Mouse (Mus musculus) left cerebral cortex, postnatal 36 days (tissue): ENCODE data around the gene Casp7. TPM values are rescaled to one million over a fixed set of nuclear protein-coding genes. Genes with fewer than 3 reads are reported as not detected.
A peak's percentile ranks its signal among the peaks of the same experiment; 100 is the strongest.

Experiments
- DNase-seq, 2 experiments: peaks; one replicate each; pipeline ENCODE4 v3.0.0; 2021 to 2022; ENCODE audit warnings: low spot score in 2 of 2, mixed read lengths in 1 of 2
- intact Hi-C: fragments of 180-260 bp; cut with DNase I; formaldehyde crosslinking; loops from one replicate; pipeline ENCODE4 v1.15.1; 2025
- total RNA-seq, 2 experiments: library from RNA; stranded (reverse); gene quantifications; 2 replicates each; pipeline ENCODE4 v1.2.3; 2021

Casp7 gene
- total RNA-seq, 2 experiments from 2014 or later, result 3.2 to 4.4 TPM

- no peak for DNase-seq
- intact Hi-C loops, result loop anchor here (5.0 kb wide), 2 partner anchors 147 to 302 kb away; partner anchors contain the start of gene Adrb1
Observed at GRCm38 (mm10) chr19:56420345-56420744, 23.4 kb downstream of the Casp7 start.

DNA sequence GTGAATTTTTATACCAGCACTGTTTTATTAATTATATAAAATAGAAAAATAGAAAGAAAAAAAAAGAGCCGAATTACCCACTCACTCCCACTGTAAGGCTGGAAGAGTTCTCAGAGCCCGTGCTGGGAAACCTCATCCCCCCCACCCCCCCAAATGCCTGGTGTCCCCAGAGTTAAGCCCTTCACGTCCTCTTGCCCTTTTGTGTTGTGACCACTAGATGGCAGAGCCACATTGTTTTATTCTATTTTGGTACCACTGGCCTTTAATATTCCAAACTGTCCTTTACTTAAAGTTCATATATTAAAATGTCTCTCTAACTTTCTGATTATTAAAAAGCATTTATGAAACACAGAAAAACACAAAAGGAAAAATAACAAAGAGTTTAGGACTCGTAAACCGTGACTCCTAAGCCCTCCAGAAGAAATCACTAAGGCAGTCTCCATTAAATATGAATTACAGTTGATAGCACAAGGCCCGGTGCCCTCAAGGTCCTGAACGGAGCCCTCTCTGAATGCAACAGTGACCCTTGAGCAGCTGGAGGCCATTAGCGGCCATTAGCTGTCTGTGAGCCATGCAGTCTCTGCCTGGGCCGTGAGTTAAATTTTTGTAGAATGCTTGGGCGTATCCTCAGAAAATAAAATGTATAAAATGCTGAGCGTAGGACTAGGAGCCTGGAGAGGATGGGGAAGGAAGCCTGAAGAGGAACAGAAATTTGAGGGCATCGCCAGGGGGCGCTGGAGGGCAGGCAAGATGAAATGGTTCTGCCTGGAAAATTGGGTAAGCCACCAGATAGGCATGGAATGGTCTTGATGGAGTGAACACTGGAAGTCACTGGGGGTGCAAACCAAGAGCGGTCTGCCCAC, 25.8 kb downstream of the Casp7 start:
- intact Hi-C loops, result loop anchor here (1.0 to 5.0 kb wide), 3 partner anchors 145 to 355 kb away; partner anchors contain the start of gene Adrb1
- DNase-seq, result peak; percentile 91 to 94

- intact Hi-C loops, result loop anchor here (1.0 to 5.0 kb wide), 3 partner anchors 144 to 354 kb away; partner anchors contain the start of gene Adrb1
- peak in 1 of 2 experiments; percentile 57 for DNase-seq
Observed at GRCm38 (mm10) chr19:56423370-56423769, 26.4 kb downstream of the Casp7 start.

GRCm38 (mm10) chr19:56424606-56425395, 27.9 kb downstream of the Casp7 start:
- intact Hi-C loops, result loop anchor here (5.0 kb wide), 2 partner anchors 142 to 298 kb away; partner anchors contain the start of gene Adrb1
- DNase-seq, result no peak

- DNase-seq, result no peak
- intact Hi-C loops, result no loop called here
Observed at GRCm38 (mm10) chr19:56425492-56425891, 28.6 kb downstream of the Casp7 start.

DNA sequence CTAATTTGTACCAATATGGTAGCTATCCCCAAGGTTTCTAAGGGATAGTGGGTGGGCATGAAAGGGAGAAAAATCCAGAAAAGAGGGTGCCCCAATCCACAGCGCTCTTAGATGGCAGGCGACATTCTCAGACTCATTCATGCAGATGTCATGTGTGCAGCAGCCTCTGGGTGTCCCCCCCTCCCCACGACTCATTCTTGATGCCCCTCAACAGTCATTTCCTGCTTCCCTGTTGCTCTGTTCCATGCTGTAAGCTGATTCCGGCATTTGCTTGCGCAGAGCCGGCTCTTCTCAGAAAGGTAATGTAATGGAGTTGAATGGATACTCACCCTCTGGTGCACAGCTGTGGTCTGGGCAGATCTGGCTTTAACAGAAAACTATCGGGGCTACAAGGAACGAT, 33.4 kb downstream of the Casp7 start:
- intact Hi-C loops, result no loop called here
- DNase-seq, result no peak

- no peak for DNase-seq
- intact Hi-C loops, result no loop called here
Observed at GRCm38 (mm10) chr19:56432706-56433105, 35.8 kb downstream of the Casp7 start.

- intact Hi-C loops, result no loop called here
Observed at GRCm38 (mm10) chr19:56433581-56433980, 36.7 kb downstream of the Casp7 start.

DNA sequence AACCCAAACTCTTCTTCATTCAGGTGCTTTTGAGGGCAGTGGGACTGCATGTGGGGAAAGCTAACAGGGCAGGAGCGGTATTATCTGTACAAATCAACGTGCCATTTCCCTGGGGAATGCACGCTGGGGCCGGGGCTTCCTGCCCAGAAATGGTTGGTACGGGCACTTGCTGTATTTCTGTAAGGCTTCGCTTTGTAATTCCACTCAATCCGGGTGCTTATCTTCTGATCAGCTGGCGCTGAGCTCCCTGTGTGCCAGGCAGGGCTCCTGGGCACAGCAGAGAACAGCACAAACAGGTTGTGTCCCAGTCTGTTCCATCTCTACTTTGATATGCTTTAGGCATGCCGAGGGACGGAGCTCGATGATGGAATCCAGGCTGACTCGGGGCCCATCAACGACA, 39.5 kb downstream of the Casp7 start:
- intact Hi-C loops, result no loop called here
- no peak for DNase-seq

More at GRCm38 (mm10) chr19:56433581-56433980, 36.7 kb downstream of the Casp7 start:
- no peak for DNase-seq

DNA sequence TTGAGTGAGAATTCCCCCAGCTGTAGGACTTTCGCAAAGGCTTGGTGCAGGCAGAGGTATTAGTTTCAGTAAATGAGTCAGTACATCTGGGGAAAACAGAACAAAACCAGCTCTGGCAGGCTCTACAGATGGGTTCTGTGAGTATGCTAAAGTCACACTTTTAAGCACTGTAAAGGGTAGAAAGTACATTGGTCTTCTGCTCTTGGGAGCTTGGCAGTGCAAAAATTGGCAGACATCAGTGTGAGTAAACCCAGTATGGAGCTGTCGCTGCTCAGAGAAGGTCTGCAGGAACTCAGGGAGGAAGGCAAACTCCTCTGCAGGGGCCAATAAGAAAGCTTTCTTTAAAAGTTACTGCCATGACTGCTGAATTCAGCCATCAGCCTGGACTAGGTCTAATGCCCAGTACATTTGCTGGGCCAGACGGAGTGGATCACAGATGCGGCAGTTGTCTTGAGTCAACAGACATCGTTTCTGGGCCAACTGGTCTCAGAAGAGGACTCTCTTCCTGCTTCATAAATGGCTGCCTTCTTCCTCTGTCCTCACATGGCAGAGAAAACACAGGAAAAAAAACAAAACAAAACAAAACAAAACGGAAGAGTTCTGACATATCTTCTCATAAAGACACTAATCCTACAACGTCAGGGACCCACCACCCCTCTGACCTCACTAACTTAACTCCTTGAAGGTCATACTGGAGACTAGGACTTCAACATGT, 41.6 kb downstream of the Casp7 start:
- no peak for DNase-seq
- intact Hi-C loops, result no loop called here

DNA sequence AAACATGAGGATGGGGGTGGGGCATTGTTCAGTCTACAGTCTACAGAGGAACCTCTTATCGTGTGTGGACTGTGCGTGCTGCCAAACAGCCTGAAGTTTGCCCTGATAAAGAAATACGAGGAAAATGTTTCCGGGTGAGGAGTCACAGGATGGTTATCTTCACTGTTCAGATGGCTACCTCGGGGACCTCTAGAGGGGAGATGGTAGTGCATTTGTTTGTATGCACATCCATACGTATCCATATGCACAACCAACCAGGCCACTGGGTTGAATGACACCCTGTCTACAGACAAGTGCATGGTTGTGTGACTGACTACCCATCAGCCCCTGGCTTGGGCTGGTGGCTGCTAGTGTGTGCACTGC, 42.1 kb downstream of the Casp7 start:
- intact Hi-C loops, result no loop called here

DNA sequence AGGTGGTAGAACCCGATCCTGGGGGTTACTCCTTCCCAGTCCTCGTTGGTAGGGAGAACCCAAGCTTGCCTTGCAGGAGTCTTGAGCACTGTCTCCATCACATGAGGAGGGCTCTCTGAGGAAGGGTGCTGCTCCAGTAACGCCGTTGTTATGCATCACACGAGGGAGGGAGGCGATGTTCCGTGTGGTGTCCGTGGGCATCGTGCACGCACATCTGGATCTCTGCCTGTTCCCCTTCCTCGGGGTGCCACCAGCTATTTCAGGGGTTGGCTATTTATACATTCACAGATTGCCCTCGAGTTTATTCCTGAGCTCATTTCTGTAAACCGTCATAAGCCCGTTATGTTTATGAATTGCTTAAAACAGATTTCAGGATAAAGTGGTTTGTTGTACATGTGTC, 46.5 kb downstream of the Casp7 start:
- DNase-seq, result peak in 1 of 2 experiments; percentile 25
- intact Hi-C loops, result no loop called here

More for the DNA sequence above, 42.1 kb downstream of the Casp7 start:
- no peak for DNase-seq

DNA sequence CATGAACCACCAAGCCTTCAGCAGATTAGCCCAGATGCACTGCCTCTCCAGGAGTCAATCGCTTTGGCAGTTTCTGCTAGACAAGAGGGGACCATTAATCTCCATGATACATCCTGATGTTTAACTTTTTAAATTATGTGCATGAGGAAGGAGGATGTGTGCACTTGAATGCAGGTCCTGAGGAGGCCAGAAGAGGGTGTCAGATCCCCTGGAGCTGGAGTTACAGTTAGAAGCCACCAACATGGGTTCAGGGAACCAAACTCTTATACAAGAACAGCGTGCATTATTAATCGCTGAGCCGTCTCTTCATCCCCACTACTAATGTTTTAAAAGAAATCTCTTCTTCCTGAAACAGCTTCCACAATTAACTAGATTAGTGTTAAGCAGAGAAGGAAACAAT, 51.9 kb downstream of the Casp7 start:
- DNase-seq, result no peak
- intact Hi-C loops, result no loop called here

DNA sequence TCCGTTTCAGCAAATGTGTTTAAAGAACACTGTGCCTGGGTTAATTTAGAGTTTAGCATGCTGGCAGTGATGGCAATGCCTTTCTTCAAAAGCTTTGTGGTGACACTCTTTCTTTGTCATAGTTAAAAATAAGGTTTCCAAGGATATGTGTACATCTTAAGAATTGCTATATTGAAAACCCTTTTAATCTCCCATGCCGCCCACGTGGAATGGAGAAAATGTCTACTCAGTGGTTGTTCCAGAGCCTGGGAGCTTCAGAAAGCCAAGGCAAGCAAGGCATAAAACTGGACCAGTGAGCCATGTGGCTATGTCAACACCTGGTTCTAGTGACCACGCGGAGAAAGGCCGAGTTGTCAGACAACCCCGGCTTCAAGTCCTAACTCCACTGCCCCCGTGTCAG, 52.6 kb downstream of the Casp7 start:
- no peak for DNase-seq
- intact Hi-C loops, result no loop called here

DNA sequence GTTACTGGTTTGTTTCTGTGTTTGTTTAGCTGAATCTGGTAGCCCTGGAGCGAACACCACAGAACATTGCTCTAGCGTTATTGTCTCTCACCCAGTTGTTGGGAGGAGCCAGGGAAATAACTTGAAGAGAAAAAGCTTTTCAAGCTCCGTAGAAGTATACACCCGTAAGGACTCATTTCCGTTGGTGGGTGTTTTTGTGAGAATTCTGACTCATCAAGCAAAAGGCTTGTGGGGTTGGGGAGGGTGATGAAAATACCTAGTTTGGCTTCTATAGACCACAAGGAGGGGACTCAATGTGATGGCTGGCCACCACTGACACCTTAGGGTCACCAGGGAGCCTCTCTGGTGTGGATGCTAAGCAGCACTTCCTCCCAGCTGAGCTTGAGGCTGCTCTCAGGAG, 54.0 kb downstream of the Casp7 start:
- no peak for DNase-seq
- intact Hi-C loops, result loop anchor here (2.0 kb wide), 1 partner anchor 260 kb away; no protein-coding TSS in a partner anchor

GRCm38 (mm10) chr19:56451867-56452266, 54.9 kb downstream of the Casp7 start:
- no peak for DNase-seq
- intact Hi-C loops, result loop anchor here (2.0 kb wide), 1 partner anchor 259 kb away; no protein-coding TSS in a partner anchor

DNA sequence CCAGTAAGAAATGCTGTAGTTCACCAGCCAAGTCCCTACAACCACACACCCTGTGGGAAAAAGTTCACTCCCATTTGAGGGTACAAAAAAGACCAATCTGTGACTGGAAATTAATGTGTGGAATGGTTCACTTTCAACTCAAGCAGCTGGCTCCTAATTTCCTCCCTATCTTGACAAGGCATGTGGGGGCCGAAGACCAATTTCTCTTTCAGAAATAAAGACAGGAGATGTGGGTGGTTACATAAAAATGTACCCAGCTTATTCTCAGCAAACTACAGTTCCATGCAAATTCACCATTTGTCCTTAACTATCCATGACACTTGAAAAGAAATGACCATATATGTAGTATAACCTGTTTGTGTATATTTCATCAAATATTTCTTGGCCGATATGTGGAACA, 55.5 kb downstream of the Casp7 start:
- DNase-seq, result no peak
- intact Hi-C loops, result no loop called here

- intact Hi-C loops, result no loop called here
- DNase-seq, result no peak
Observed at GRCm38 (mm10) chr19:56454862-56455261, 57.9 kb downstream of the Casp7 start.

- intact Hi-C loops, result no loop called here
- DNase-seq, result no peak
Observed at GRCm38 (mm10) chr19:56455369-56455768, 58.4 kb downstream of the Casp7 start.

- no peak for DNase-seq
- intact Hi-C loops, result no loop called here
Observed at GRCm38 (mm10) chr19:56457569-56457968, 60.6 kb downstream of the Casp7 start.
